10 mouse cellular contexts compared by ENCODE assay signal in the genomic region with DNA sequence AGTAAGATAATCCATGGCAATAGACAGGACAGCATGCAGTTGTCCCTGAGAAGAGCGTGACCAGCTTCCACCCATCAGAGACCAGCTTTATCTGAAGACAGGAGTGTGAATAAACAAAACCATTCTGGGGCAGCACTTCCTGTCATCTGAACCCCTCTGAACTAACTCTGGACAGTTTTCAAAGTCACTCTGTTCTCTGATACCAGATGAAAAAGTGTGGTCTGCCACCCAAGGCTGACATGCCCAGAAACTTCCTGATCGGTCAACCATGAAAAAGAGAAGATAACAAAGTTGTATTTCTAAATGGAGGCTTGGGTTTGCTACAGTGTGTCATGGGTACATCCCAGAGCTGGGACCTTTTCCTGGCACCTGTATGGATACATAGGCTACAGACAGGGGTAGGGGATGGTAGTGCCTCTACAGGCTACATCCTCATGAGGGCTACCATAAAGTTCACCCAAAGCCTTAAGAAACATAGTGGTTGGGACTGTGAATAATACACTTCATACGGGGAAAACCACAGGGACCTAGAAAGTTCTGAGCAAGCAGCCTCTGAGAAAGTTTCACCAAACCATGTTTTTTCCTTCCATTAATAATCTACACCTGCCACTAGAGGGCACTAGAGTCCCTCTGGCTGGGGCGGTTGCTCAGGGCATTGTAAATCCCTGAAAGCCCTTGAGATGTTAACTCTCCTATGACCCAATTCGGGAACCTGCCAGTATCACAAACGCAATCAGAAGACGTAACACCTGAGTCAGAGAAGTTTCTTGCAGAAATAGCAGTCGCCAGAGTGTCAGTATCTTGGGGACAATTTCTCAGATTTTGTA. TPM values are rescaled to one million over a fixed set of nuclear protein-coding genes. Genes with fewer than 3 reads are reported as not detected.
DNase-seq lines count a peak whose midpoint lies in the region; ATAC-seq lines count a peak whose summit lies in the region.
"Had no signal": no experiment of that assay in that cellular context is flagged by ENCODE, and none has a peak within 500 bp of the region (broad histone marks: within the 10 kb centered on the region; RNA-seq: fewer than 3 reads in every experiment).

No protein-coding gene starts in this region.

- H3K27me3 ChIP-seq in midbrain, embryonic 14.5 days (ENCODE audit: control insufficient read depth, insufficient read depth, low read length), result no peaks in the 10 kb centered on the region
- H3K27me3 ChIP-seq: embryonic facial prominence, embryonic 15.5 days had no signal

- H3K4me1 ChIP-seq in midbrain, embryonic 14.5 days (ENCODE audit: control insufficient read depth, insufficient read depth, low read length), result no peaks in the 10 kb centered on the region
- H3K4me1 ChIP-seq: embryonic facial prominence, embryonic 15.5 days had no signal

- H3K9ac ChIP-seq in midbrain, embryonic 14.5 days (replicated peaks; ENCODE audit: low read length), result no peak overlapping the region
- H3K9ac ChIP-seq: embryonic facial prominence, embryonic 15.5 days had no signal

- H3K4me2 ChIP-seq in midbrain, embryonic 14.5 days (ENCODE audit: low read length), result no peak overlapping the region
- H3K4me2 ChIP-seq: embryonic facial prominence, embryonic 15.5 days had no signal

- no peaks in the 10 kb centered on the region for H3K9me3 ChIP-seq in midbrain, embryonic 14.5 days (ENCODE audit: control insufficient read depth, low read length)
- H3K9me3 ChIP-seq: embryonic facial prominence, embryonic 15.5 days had no signal

- WGBS in midbrain, embryonic 14.5 days, result 59% methylated on average over 8 of the region's 8 CpGs

- no peak overlapping the region for H3K27ac ChIP-seq in midbrain, embryonic 14.5 days (replicated peaks; ENCODE audit: low read depth, low read length)
- H3K27ac ChIP-seq: embryonic facial prominence, embryonic 15.5 days; macrophage had no signal

- H3K36me3 ChIP-seq in midbrain, embryonic 14.5 days (ENCODE audit: control insufficient read depth, insufficient read depth, low read length), result no peaks in the 10 kb centered on the region
- H3K36me3 ChIP-seq: embryonic facial prominence, embryonic 15.5 days had no signal

- peak; percentile 26 for DNase-seq in kidney, adult 9 months
- no peak for DNase-seq in kidney, postnatal 14 days
- peak; percentile 21 for DNase-seq in MN1 (ENCODE audit: low spot score)
- peak; percentile 43 for DNase-seq in embryo, embryonic 10 days (ENCODE audit: low spot score)
- no peak for DNase-seq in right cerebral cortex, postnatal 25 days
- no peak for DNase-seq in midbrain, embryonic 14.5 days
- no peak for DNase-seq in gastrocnemius, postnatal 25 days

- H3K4me3 ChIP-seq in midbrain, embryonic 14.5 days (replicated peaks; ENCODE audit: low read depth, low read length), result no peak overlapping the region
- H3K4me3 ChIP-seq: embryonic facial prominence, embryonic 15.5 days had no signal

- peak; percentile 94 for ATAC-seq in megakaryocyte progenitor cell, adult 5-6 weeks (replicated peaks; ENCODE audit: poor library complexity)
- no peak for ATAC-seq in midbrain, embryonic 14.5 days (ENCODE audit: low FRiP score, low TSS enrichment)

RNA-seq across cellular contexts. Expression of a gene that starts 32.7 kb away (rescaled TPM):
- total RNA-seq in megakaryocyte progenitor cell, adult 5-6 weeks (2015), result 90.5 and 99.9 TPM in 2 replicates
- total RNA-seq in megakaryocyte progenitor cell, adult 5-6 weeks (2017), result 75.1 and 87.5 TPM in 2 replicates
- 42.5 and 63.5 TPM in 2 replicates for polyA plus RNA-seq in midbrain, embryonic 14.5 days (2014; fragmentation: Nextera tagmentation; extraction: Ambion mirVana)
- total RNA-seq in gastrocnemius, postnatal 25 days (2021), result 10 to 100 TPM; 30.8 to 32.1 TPM

Comparison
In these comparisons a context has a peak if more than half of its experiments do, and no peak if none do; other contexts are left out.
1. DNase-seq: peak in kidney, adult 9 months (single experiment), MN1 (single experiment) and embryo, embryonic 10 days (single experiment); none in kidney, postnatal 14 days (single experiment), right cerebral cortex, postnatal 25 days (single experiment), midbrain, embryonic 14.5 days (single experiment) and gastrocnemius, postnatal 25 days (single experiment).